Mouse (Mus musculus) erythroblast, adult 5-6 weeks (primary cell): ENCODE measurements around the gene Nudt8. TPM values are rescaled to one million over a fixed set of nuclear protein-coding genes. Genes with fewer than 3 reads are reported as not detected.
"Not testable (repeated sequence)": the region's sequence is repeated elsewhere in the genome, so short reads cannot be mapped to it uniquely, and the experiment has no call there.

ENCODE experiments used
- ATAC-seq: replicated peaks from 2 replicates; pipeline ENCODE4 v1.8.0; 2016; ENCODE audit warnings: moderate number of reproducible peaks, mild to moderate bottlenecking, moderate TSS enrichment, inconsistent platforms; ENCODE audit not compliant: poor library complexity, low FRiP score, severe bottlenecking
- total RNA-seq, 2 experiments: library from RNA; stranded (forward) in 1 of 2; stranded (reverse) in 1 of 2; fragments of 150-400 nt in 1 of 2; fragments of 200-764, 138-1000 nt in 1 of 2; gene quantifications; 2 replicates each; pipeline versions ENCODE4 v1.2.3 to v1.2.4; 2015 to 2017; ENCODE audit warnings: low replicate concordance in 2 of 2

Nudt8 gene
- total RNA-seq, 2 experiments from 2014 or later = 2.5 TPM; not detected in 1

- ATAC-seq = peak; percentile 89
Observed at GRCm38 (mm10) chr19:4045966-4046865, 45.8 kb downstream of the Nudt8 start, which contains the start of gene Gstp2. Gene Gstp2 (minus strand): TSS chr19:4046023.

GRCm38 (mm10) chr19:4046866-4047254 is 46.5 kb downstream of the Nudt8 start:
- peak; percentile 80 for ATAC-seq

DNA sequence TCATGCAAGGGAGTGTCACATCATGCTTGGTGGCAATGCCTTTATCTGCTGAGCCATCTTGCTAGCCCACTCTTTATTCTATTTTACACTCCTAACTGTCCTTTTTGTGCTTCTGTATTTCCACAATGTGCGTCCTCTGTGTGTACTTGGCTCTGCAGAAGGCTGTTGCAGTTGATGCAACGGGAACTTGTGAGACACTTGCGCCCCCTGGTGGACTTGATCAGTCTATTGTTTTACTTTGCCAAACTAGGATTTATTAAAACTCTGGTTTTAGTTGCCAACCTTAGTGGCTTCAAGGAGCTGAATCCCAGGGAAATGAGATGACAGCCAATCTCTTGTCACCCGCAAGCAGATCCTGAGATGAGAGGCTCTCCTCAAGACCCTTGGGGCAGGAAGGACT is 47.5 kb downstream of the Nudt8 start:
- ATAC-seq = peak; percentile 50

GRCm38 (mm10) chr19:4049069-4049468 is 48.7 kb downstream of the Nudt8 start:
- ATAC-seq = not testable (repeated sequence)

- ATAC-seq = no peak
Observed at GRCm38 (mm10) chr19:4051016-4051415, 50.6 kb downstream of the Nudt8 start.

Other genes starting within 250 kb of the Nudt8 start
Only the 30 nearest of the 32 such genes appear.
- gene Chka, start 148.8 kb upstream of the Nudt8 start, total RNA-seq (2015; ENCODE audit: low replicate concordance) = 6.1 and 9.4 TPM in 2 replicates
- 6.2 and 7.4 TPM in 2 replicates for gene Chka, start 148.8 kb upstream of the Nudt8 start, total RNA-seq (2017; ENCODE audit: low replicate concordance)
- gene Tcirg1, start 93.4 kb upstream of the Nudt8 start, total RNA-seq (2015; ENCODE audit: low replicate concordance) = 41.2 and 46.3 TPM in 2 replicates
- 22.2 and 37.2 TPM in 2 replicates for gene Tcirg1, start 93.4 kb upstream of the Nudt8 start, total RNA-seq (2017; ENCODE audit: low replicate concordance)
- gene Ndufs8, start 87.8 kb upstream of the Nudt8 start, total RNA-seq (2015; ENCODE audit: low replicate concordance) = 55.8 and 64.4 TPM in 2 replicates
- gene Ndufs8, start 87.8 kb upstream of the Nudt8 start, total RNA-seq (2017; ENCODE audit: low replicate concordance) = 11.0 and 14.0 TPM in 2 replicates
- 4.4 and 10.6 TPM in 2 replicates for gene Aldh3b1, start 70.8 kb upstream of the Nudt8 start, total RNA-seq (2015; ENCODE audit: low replicate concordance)
- 10.9 and 18.4 TPM in 2 replicates for gene Aldh3b1, start 70.8 kb upstream of the Nudt8 start, total RNA-seq (2017; ENCODE audit: low replicate concordance)
- gene Unc93b1, start 65.4 kb upstream of the Nudt8 start, total RNA-seq (2015; ENCODE audit: low replicate concordance) = 25.1 and 47.1 TPM in 2 replicates
- 34.2 and 50.3 TPM in 2 replicates for gene Unc93b1, start 65.4 kb upstream of the Nudt8 start, total RNA-seq (2017; ENCODE audit: low replicate concordance)
- gene Aldh3b3, start 41.9 kb upstream of the Nudt8 start, total RNA-seq (2015; ENCODE audit: low replicate concordance) = 1.7 TPM in 1 of 2 replicates, not detected in the other
- 4.9 TPM in 1 of 2 replicates, not detected in the other for gene Aldh3b3, start 41.9 kb upstream of the Nudt8 start, total RNA-seq (2017; ENCODE audit: low replicate concordance)
- 0.63 TPM in 1 of 2 replicates, not detected in the other for gene Aldh3b2, start 28.3 kb upstream of the Nudt8 start, total RNA-seq (2015; ENCODE audit: low replicate concordance)
- gene Aldh3b2, start 28.3 kb upstream of the Nudt8 start, total RNA-seq (2017; ENCODE audit: low replicate concordance) = 1.8 and 1.9 TPM in 2 replicates
- 1.5 TPM in 1 of 2 replicates, not detected in the other for gene Acy3, start 14.0 kb upstream of the Nudt8 start, total RNA-seq (2015; ENCODE audit: low replicate concordance)
- gene Acy3, start 14.0 kb upstream of the Nudt8 start, total RNA-seq (2017; ENCODE audit: low replicate concordance) = 0.56 TPM in 1 of 2 replicates, not detected in the other
- not detected in 2 replicates for gene Tbx10, start 7.8 kb upstream of the Nudt8 start, total RNA-seq (2015; ENCODE audit: low replicate concordance)
- gene Tbx10, start 7.8 kb upstream of the Nudt8 start, total RNA-seq (2017; ENCODE audit: low replicate concordance) = not detected in 2 replicates
- gene Gm49405, start within 50 bp of the Nudt8 start, total RNA-seq (2015; ENCODE audit: low replicate concordance) = 0.58 TPM in 1 of 2 replicates, not detected in the other
- 0.42 TPM in 1 of 2 replicates, not detected in the other for gene Gm49405, start within 50 bp of the Nudt8 start, total RNA-seq (2017; ENCODE audit: low replicate concordance)
- gene Doc2g, start 2.7 kb downstream of the Nudt8 start, total RNA-seq (2015; ENCODE audit: low replicate concordance) = 0.38 TPM in 1 of 2 replicates, not detected in the other
- gene Doc2g, start 2.7 kb downstream of the Nudt8 start, total RNA-seq (2017; ENCODE audit: low replicate concordance) = not detected in 2 replicates
- gene Ndufv1, start 12.2 kb downstream of the Nudt8 start, total RNA-seq (2015; ENCODE audit: low replicate concordance) = 57.8 and 76.5 TPM in 2 replicates
- 60.4 and 63.3 TPM in 2 replicates for gene Ndufv1, start 12.2 kb downstream of the Nudt8 start, total RNA-seq (2017; ENCODE audit: low replicate concordance)
- 79.2 and 134 TPM in 2 replicates for gene Gstp1, start 37.4 kb downstream of the Nudt8 start, total RNA-seq (2015; ENCODE audit: low replicate concordance)
- gene Gstp1, start 37.4 kb downstream of the Nudt8 start, total RNA-seq (2017; ENCODE audit: low replicate concordance) = 15.5 and 40.6 TPM in 2 replicates
- not detected in 2 replicates for gene Gstp2, start 45.4 kb downstream of the Nudt8 start, total RNA-seq (2015; ENCODE audit: low replicate concordance)
- 1.4 and 2.1 TPM in 2 replicates for gene Gstp2, start 45.4 kb downstream of the Nudt8 start, total RNA-seq (2017; ENCODE audit: low replicate concordance)
- gene Gstp3, start 59.0 kb downstream of the Nudt8 start, total RNA-seq (2015; ENCODE audit: low replicate concordance) = 4.2 and 30.2 TPM in 2 replicates
- 8.4 and 11.1 TPM in 2 replicates for gene Gstp3, start 59.0 kb downstream of the Nudt8 start, total RNA-seq (2017; ENCODE audit: low replicate concordance)
- gene Cabp2, start 81.0 kb downstream of the Nudt8 start, total RNA-seq (2015; ENCODE audit: low replicate concordance) = not detected in 2 replicates
- not detected in 2 replicates for gene Cabp2, start 81.0 kb downstream of the Nudt8 start, total RNA-seq (2017; ENCODE audit: low replicate concordance)
- 51.9 and 92.4 TPM in 2 replicates for gene Cdk2ap2, start 96.6 kb downstream of the Nudt8 start, total RNA-seq (2015; ENCODE audit: low replicate concordance)
- gene Cdk2ap2, start 96.6 kb downstream of the Nudt8 start, total RNA-seq (2017; ENCODE audit: low replicate concordance) = 11.8 and 18.7 TPM in 2 replicates
- 20.1 and 32.7 TPM in 2 replicates for gene Pitpnm1, start 99.4 kb downstream of the Nudt8 start, total RNA-seq (2015; ENCODE audit: low replicate concordance)
- gene Pitpnm1, start 99.4 kb downstream of the Nudt8 start, total RNA-seq (2017; ENCODE audit: low replicate concordance) = 17.0 and 19.7 TPM in 2 replicates
- gene Aip, start 125.3 kb downstream of the Nudt8 start, total RNA-seq (2015; ENCODE audit: low replicate concordance) = 35.7 and 52.1 TPM in 2 replicates
- gene Aip, start 125.3 kb downstream of the Nudt8 start, total RNA-seq (2017; ENCODE audit: low replicate concordance) = 20.9 and 49.9 TPM in 2 replicates
- not detected in 2 replicates for gene Gpr152, start 139.2 kb downstream of the Nudt8 start, total RNA-seq (2015; ENCODE audit: low replicate concordance)
- not detected in 2 replicates for gene Gpr152, start 139.2 kb downstream of the Nudt8 start, total RNA-seq (2017; ENCODE audit: low replicate concordance)
- not detected in 2 replicates for gene Cabp4, start 143.5 kb downstream of the Nudt8 start, total RNA-seq (2015; ENCODE audit: low replicate concordance)
- gene Cabp4, start 143.5 kb downstream of the Nudt8 start, total RNA-seq (2017; ENCODE audit: low replicate concordance) = 0.43 TPM in 1 of 2 replicates, not detected in the other
- 55.8 and 69.6 TPM in 2 replicates for gene Coro1b, start 148.0 kb downstream of the Nudt8 start, total RNA-seq (2015; ENCODE audit: low replicate concordance)
- gene Coro1b, start 148.0 kb downstream of the Nudt8 start, total RNA-seq (2017; ENCODE audit: low replicate concordance) = 19.1 and 22.6 TPM in 2 replicates
- 22.9 and 36.6 TPM in 2 replicates for gene Ptprcap, start 153.0 kb downstream of the Nudt8 start, total RNA-seq (2015; ENCODE audit: low replicate concordance)
- 7.7 and 8.3 TPM in 2 replicates for gene Ptprcap, start 153.0 kb downstream of the Nudt8 start, total RNA-seq (2017; ENCODE audit: low replicate concordance)
- 7.1 and 25.3 TPM in 2 replicates for gene Rps6kb2, start 162.8 kb downstream of the Nudt8 start, total RNA-seq (2015; ENCODE audit: low replicate concordance)
- gene Rps6kb2, start 162.8 kb downstream of the Nudt8 start, total RNA-seq (2017; ENCODE audit: low replicate concordance) = 23.9 and 27.2 TPM in 2 replicates
- 0.84 and 6.5 TPM in 2 replicates for gene Carns1, start 174.9 kb downstream of the Nudt8 start, total RNA-seq (2015; ENCODE audit: low replicate concordance)
- gene Carns1, start 174.9 kb downstream of the Nudt8 start, total RNA-seq (2017; ENCODE audit: low replicate concordance) = 0.60 and 0.70 TPM in 2 replicates
- gene Tbc1d10c, start 190.7 kb downstream of the Nudt8 start, total RNA-seq (2015; ENCODE audit: low replicate concordance) = 8.8 and 25.7 TPM in 2 replicates
- gene Tbc1d10c, start 190.7 kb downstream of the Nudt8 start, total RNA-seq (2017; ENCODE audit: low replicate concordance) = 5.8 and 11.3 TPM in 2 replicates
- gene Ppp1ca, start 191.5 kb downstream of the Nudt8 start, total RNA-seq (2015; ENCODE audit: low replicate concordance) = 100 and 139 TPM in 2 replicates
- 131 and 151 TPM in 2 replicates for gene Ppp1ca, start 191.5 kb downstream of the Nudt8 start, total RNA-seq (2017; ENCODE audit: low replicate concordance)
- gene Rad9a, start 201.1 kb downstream of the Nudt8 start, total RNA-seq (2015; ENCODE audit: low replicate concordance) = 12.7 and 23.2 TPM in 2 replicates
- 9.1 and 15.7 TPM in 2 replicates for gene Rad9a, start 201.1 kb downstream of the Nudt8 start, total RNA-seq (2017; ENCODE audit: low replicate concordance)
- 0.38 TPM in 1 of 2 replicates, not detected in the other for gene Clcf1, start 213.7 kb downstream of the Nudt8 start, total RNA-seq (2015; ENCODE audit: low replicate concordance)
- gene Clcf1, start 213.7 kb downstream of the Nudt8 start, total RNA-seq (2017; ENCODE audit: low replicate concordance) = not detected in 2 replicates
- not detected in 2 replicates for gene AC109138.7, start 213.8 kb downstream of the Nudt8 start, total RNA-seq (2015; ENCODE audit: low replicate concordance)
- gene AC109138.7, start 213.8 kb downstream of the Nudt8 start, total RNA-seq (2017; ENCODE audit: low replicate concordance) = not detected in 2 replicates